Mouse (Mus musculus) limb, embryonic 11.5 days (tissue): Measurements from ENCODE around the gene Nat8f4. TPM values are rescaled to one million over a fixed set of nuclear protein-coding genes. Genes with fewer than 3 reads are reported as not detected.
"Not testable (repeated sequence)": the region's sequence is repeated elsewhere in the genome, so short reads cannot be mapped to it uniquely, and the experiment has no call there.

Experiments
- ATAC-seq: fragments of 200-750 bp; cut with Nextera tagmentation; 2 replicates; pipeline ENCODE4 v1.8.0; 2017; ENCODE audit warnings: low read depth; ENCODE audit not compliant: insufficient number of reproducible peaks, low FRiP score, low TSS enrichment
- DNase-seq: peaks from one replicate; pipeline ENCODE4 v3.0.0-alpha.2; 2015; ENCODE audit warnings: low spot score
- H3K27ac ChIP-seq: fragments of 300-500 bp; sonication (generic); replicated peaks from 2 replicates; pipeline ENCODE4 v1.5.1; 2014; ENCODE audit warnings: low read depth, mild to moderate bottlenecking, low read length
- H3K27me3 ChIP-seq: fragments of 300-500 bp; sonication (generic); 2 replicates; pipeline ENCODE4 v1.6.1; 2014; ENCODE audit warnings: mild to moderate bottlenecking, low read length, mixed read lengths; ENCODE audit not compliant: control insufficient read depth, insufficient read depth
- H3K36me3 ChIP-seq: fragments of 300-500 bp; sonication (generic); 2 replicates; pipeline ENCODE4 v1.6.1; 2014; ENCODE audit warnings: mild to moderate bottlenecking, low read length, moderate library complexity, mixed read lengths; ENCODE audit not compliant: control insufficient read depth, insufficient read depth
- H3K4me1 ChIP-seq: fragments of 300-500 bp; sonication (generic); 2 replicates; pipeline ENCODE4 v1.6.1; 2014; ENCODE audit warnings: low read length, mixed read lengths; ENCODE audit not compliant: control insufficient read depth, insufficient read depth
- H3K4me2 ChIP-seq: fragments of 300-500 bp; sonication (generic); 2 replicates; pipeline ENCODE4 v1.6.1; 2014; ENCODE audit warnings: low read depth, mild to moderate bottlenecking, moderate library complexity; ENCODE audit not compliant: severe bottlenecking
- H3K4me3 ChIP-seq: fragments of 300-500 bp; sonication (generic); 2 replicates; pipeline ENCODE4 v1.5.1; 2014; ENCODE audit warnings: low read depth, low read length
- H3K9ac ChIP-seq: fragments of 300-500 bp; sonication (generic); 2 replicates; pipeline ENCODE4 v1.6.1; 2014; ENCODE audit warnings: mild to moderate bottlenecking, low read length
- H3K9me3 ChIP-seq: fragments of 300-500 bp; sonication (generic); 2 replicates; pipeline ENCODE4 v1.6.1; 2016; ENCODE audit warnings: low read length; ENCODE audit not compliant: control insufficient read depth
- WGBS: fragments of 180-500 bp; shearing (Covaris S2); extraction: QIAGEN DNeasy Blood & Tissue Kit; methylation state at CpG from one replicate; pipeline ENCODE4 v1.1.7; 2014; 5-methylcytosine and 5-hydroxymethylcytosine counted together
- polyA plus RNA-seq: library from polyadenylated mRNA; unstranded; fragments of >200 nt; fragmentation: Nextera tagmentation; extraction: Ambion mirVana; gene quantifications from 2 replicates; pipeline ENCODE4 v1.2.1, GENCODE M21; 2014

Gene Nat8f4
- polyA plus RNA-seq, 1 experiment from 2014 or later: 2.3 TPM

DNA sequence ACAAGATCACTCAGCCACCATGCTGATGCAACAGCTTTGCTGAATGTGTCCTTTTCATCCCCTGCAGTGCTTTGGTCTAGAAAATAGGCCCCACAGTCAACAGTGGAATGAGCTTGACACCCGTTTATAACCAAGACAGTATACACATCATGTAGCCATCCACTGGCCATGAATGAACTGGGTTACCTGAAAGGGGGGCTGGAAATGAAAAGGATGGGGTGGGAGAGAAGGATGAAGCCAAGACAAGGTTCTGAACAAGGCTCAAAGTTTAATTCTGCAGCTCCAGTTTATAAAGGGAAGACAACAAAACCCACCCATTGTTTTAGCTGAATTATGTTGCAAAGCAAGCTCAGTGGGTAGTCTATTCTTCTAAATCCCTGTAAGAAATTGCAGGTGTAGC lies 20.4 kb downstream of the Nat8f4 start:
- ATAC-seq (no peak), DNase-seq (no peak)
- Histone ChIP-seq H3K27ac (no peak overlapping the region), H3K9me3 (peaks cover 5% of the 10 kb centered on the region; the same call in 1 of the 2 replicates), H3K4me1 (no peaks in the 10 kb centered on the region), H3K4me2 (no peak overlapping the region), H3K9ac (no peak overlapping the region), H3K4me3 (no peak overlapping the region), H3K36me3 (no peaks in the 10 kb centered on the region), H3K27me3 (no peaks in the 10 kb centered on the region)
- WGBS: 88% methylated on average over 1 of the region's 1 CpGs

GRCm38 (mm10) chr6:85883246-85883645 lies 21.4 kb downstream of the Nat8f4 start:
- H3K9me3 ChIP-seq, DNase-seq, H3K9ac ChIP-seq, H3K27ac ChIP-seq, H3K4me3 ChIP-seq, H3K4me1 ChIP-seq, ATAC-seq, H3K27me3 ChIP-seq, H3K36me3 ChIP-seq, H3K4me2 ChIP-seq: not testable (repeated sequence)
- 93% methylated on average over 9 of the region's 9 CpGs for WGBS

DNA sequence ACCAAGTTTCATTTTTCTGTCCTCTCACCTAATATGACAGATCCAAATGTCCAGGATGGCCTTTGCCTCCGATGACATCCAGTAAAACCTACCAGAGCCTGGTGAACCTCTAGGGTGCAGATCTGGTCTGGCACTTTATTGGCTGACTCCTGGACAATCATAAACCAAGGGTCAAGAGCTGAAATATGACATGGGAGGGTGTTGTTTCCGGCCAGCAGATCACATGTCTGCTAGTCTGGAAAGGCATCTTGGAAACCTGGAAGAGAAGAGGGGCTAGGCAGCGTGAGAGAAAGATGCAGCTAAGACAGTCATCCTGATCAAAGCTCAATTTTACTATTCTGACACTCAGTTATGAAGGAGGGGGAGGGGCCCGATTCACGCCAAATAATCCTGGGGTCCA lies 35.7 kb downstream of the Nat8f4 start, which contains the start of gene Nat8f2:
Nat8f2 (minus strand) TSS at position 153 of the 400 bp plus-strand sequence.
- WGBS: 83% methylated on average over 5 of the region's 5 CpGs
- H3K4me2 ChIP-seq, H3K9me3 ChIP-seq, ATAC-seq, DNase-seq, H3K4me3 ChIP-seq, H3K4me1 ChIP-seq, H3K9ac ChIP-seq, H3K36me3 ChIP-seq, H3K27ac ChIP-seq, H3K27me3 ChIP-seq: not testable (repeated sequence)

DNA sequence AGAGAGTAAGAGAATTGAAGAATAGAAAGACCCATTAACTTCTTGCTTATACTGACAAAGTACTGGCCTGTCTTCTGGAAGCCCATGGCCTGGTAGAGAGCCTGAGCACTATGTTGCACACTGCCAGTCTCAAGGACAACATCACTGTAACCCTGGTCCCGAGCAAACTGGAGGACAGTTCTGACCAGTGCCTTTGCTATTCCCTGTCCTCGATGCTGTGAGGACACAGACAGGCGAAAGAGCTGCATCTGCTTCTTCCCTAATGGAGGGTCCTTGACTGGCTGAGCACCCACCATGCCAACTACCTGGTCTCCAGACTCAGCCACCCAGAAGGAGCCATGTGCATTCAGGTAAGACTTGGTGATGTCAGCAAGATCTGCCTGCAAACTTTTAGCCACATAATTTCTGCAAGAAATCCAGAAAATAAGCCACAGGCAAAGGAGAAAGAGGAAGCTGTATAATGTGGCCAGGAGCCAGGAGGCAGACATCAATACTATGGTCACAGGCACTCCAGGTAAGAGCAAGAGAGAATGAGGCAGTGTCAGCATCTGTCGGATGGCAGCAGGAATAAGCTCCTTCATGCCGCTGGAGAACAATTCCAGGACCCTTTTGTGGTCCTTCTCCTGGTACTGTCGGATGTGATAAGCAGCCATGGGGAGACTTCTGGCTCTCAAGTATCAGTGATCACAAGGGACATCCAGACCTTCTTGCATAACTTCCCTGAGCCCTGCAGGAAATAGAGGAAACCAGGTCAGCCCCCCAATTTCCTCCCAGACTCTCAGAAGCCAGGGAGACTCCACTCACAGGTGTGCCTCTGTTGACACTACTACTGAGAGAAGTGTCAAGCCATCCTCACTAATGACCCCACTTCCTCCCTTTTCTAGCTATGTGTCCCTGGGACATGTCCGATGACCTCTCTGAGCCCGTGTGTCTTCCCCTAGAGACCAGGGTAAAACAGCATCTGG lies 36.7 kb downstream of the Nat8f4 start:
- Histone ChIP-seq H3K4me2 (no peak overlapping the region), H3K9ac (no peak overlapping the region), H3K4me3 (no peak overlapping the region), H3K36me3 (no peaks in the 10 kb centered on the region), H3K27ac (no peak overlapping the region), H3K27me3 (no peaks in the 10 kb centered on the region), H3K9me3 (no peaks in the 10 kb centered on the region), H3K4me1 (no peaks in the 10 kb centered on the region)
- 84% methylated on average over 8 of the region's 8 CpGs for WGBS
- DNase-seq (no peak), ATAC-seq (no peak)

- not testable (repeated sequence) for ATAC-seq, H3K27me3 ChIP-seq, H3K4me3 ChIP-seq, H3K27ac ChIP-seq, H3K9me3 ChIP-seq, H3K4me2 ChIP-seq, H3K4me1 ChIP-seq, H3K36me3 ChIP-seq, DNase-seq, H3K9ac ChIP-seq
- WGBS: 92% methylated on average over 1 of the region's 1 CpGs
Measured at GRCm38 (mm10) chr6:85866995-85867394, 37.7 kb downstream of the Nat8f4 start.

- ATAC-seq, H3K27me3 ChIP-seq: not testable (repeated sequence)
- 81% methylated on average over 3 of the region's 3 CpGs for WGBS
Measured at GRCm38 (mm10) chr6:85866166-85866565, 38.5 kb downstream of the Nat8f4 start.

GRCm38 (mm10) chr6:85864900-85865639 lies 39.6 kb downstream of the Nat8f4 start:
- not testable (repeated sequence) for DNase-seq, H3K27me3 ChIP-seq, H3K4me2 ChIP-seq, H3K4me3 ChIP-seq, H3K4me1 ChIP-seq, H3K36me3 ChIP-seq, H3K9ac ChIP-seq, ATAC-seq, H3K27ac ChIP-seq, H3K9me3 ChIP-seq
- 61% methylated on average over 6 of the region's 7 CpGs for WGBS

More at GRCm38 (mm10) chr6:85866166-85866565, 38.5 kb downstream of the Nat8f4 start:
- not testable (repeated sequence) for H3K4me1 ChIP-seq, H3K4me3 ChIP-seq, H3K9me3 ChIP-seq, DNase-seq, H3K9ac ChIP-seq, H3K4me2 ChIP-seq, H3K36me3 ChIP-seq, H3K27ac ChIP-seq

GRCm38 (mm10) chr6:85863840-85864239 lies 40.8 kb downstream of the Nat8f4 start:
- ATAC-seq: no peak
- DNase-seq: no peak
- 86% methylated on average over 2 of the region's 2 CpGs for WGBS

More at GRCm38 (mm10) chr6:85863840-85864239, 40.8 kb downstream of the Nat8f4 start:
- H3K4me1 ChIP-seq: no peaks in the 10 kb centered on the region
- H3K36me3 ChIP-seq: no peaks in the 10 kb centered on the region
- no peak overlapping the region for H3K9ac ChIP-seq
- H3K27ac ChIP-seq: no peak overlapping the region
- no peaks in the 10 kb centered on the region for H3K27me3 ChIP-seq
- H3K9me3 ChIP-seq: no peaks in the 10 kb centered on the region
- no peak overlapping the region for H3K4me2 ChIP-seq
- no peak overlapping the region for H3K4me3 ChIP-seq
